Mouse (Mus musculus) ES-E14 (cell line): ENCODE measurements around the gene Satb2. TPM values are rescaled to one million over a fixed set of nuclear protein-coding genes. Genes with fewer than 3 reads are reported as not detected.
A peak's percentile ranks its signal among the peaks of the same experiment; 100 is the strongest.

Experiments
- DNase-seq: peaks from one replicate; pipeline ENCODE4 v3.0.0-alpha.2; 2013; ENCODE audit warnings: low read depth, low spot score
- H3K27ac ChIP-seq: 2 replicates; pipeline ENCODE4 v1.5.1; 2012; ENCODE audit warnings: low read depth, mild to moderate bottlenecking, low read length, moderate library complexity, mixed read lengths; ENCODE audit not compliant: poor library complexity, insufficient read depth, severe bottlenecking
- H3K36me3 ChIP-seq: 2 replicates; pipeline ENCODE4 v1.6.1; 2012; ENCODE audit warnings: mild to moderate bottlenecking, low read length, moderate library complexity, mixed read lengths; ENCODE audit not compliant: control insufficient read depth, poor library complexity, insufficient read depth, severe bottlenecking
- H3K4me1 ChIP-seq, 2 experiments: fragments of 150-350 bp in 1 of 2; sonication (generic) in 1 of 2; 2 replicates each; pipeline ENCODE4 v1.6.1; 2012; ENCODE audit warnings: low read length in 2 of 2, mild to moderate bottlenecking in 1 of 2, mixed read lengths in 1 of 2; ENCODE audit not compliant: control insufficient read depth in 2 of 2, insufficient read depth in 2 of 2, poor library complexity in 1 of 2
- H3K4me3 ChIP-seq, 2 experiments: fragments of 150-350 bp in 1 of 2; sonication (generic) in 1 of 2; 2 replicates each; pipeline ENCODE4 v1.5.1; 2012; ENCODE audit warnings: low read length in 2 of 2, low read depth in 1 of 2, mild to moderate bottlenecking in 1 of 2, mixed read lengths in 1 of 2; ENCODE audit not compliant: insufficient read depth in 1 of 2, poor library complexity in 1 of 2, severe bottlenecking in 1 of 2
- H3K9ac ChIP-seq: 2 replicates; pipeline ENCODE4 v1.6.1; 2012; ENCODE audit warnings: low read depth, mild to moderate bottlenecking, low read length, mixed read lengths; ENCODE audit not compliant: poor library complexity, insufficient read depth, severe bottlenecking
- H3K9me3 ChIP-seq: fragments of 150-350 bp; sonication (generic); 2 replicates; pipeline ENCODE4 v1.6.1; 2012; ENCODE audit warnings: low read depth, mild to moderate bottlenecking, low read length; ENCODE audit not compliant: control insufficient read depth, insufficient read depth
- CHD2 ChIP-seq: IDR thresholded peaks from 2 replicates; pipeline ENCODE4 v1.6.1; 2014; ENCODE audit warnings: mild to moderate bottlenecking, low read depth, low read length, inconsistent platforms
- HCFC1 ChIP-seq: IDR thresholded peaks from 2 replicates; pipeline ENCODE4 v1.6.1; 2012; ENCODE audit warnings: low read length, inconsistent platforms, borderline replicate concordance; ENCODE audit not compliant: insufficient read depth
- MAFK ChIP-seq: IDR thresholded peaks from 2 replicates; pipeline ENCODE4 v1.6.1; 2014; ENCODE audit warnings: mild to moderate bottlenecking, low read depth, low read length, inconsistent platforms; ENCODE audit not compliant: insufficient read depth
- ZC3H11A ChIP-seq: IDR thresholded peaks from 2 replicates; pipeline ENCODE4 v1.6.1; 2012; ENCODE audit warnings: low read depth, mild to moderate bottlenecking, inconsistent platforms, low read length, borderline replicate concordance
- ZNF384 ChIP-seq: IDR thresholded peaks from 2 replicates; pipeline ENCODE4 v1.6.1; 2012; ENCODE audit warnings: low read depth, low read length, inconsistent platforms
- in situ Hi-C, 2 experiments: fragments of 600-800 bp; cut with MboI; formaldehyde crosslinking; loops; one replicate each; pipeline ENCODE4 v1.15.1; 2025; ENCODE audit warnings: low sequenced_read_pairs in 2 of 2, inconsistent platforms in 1 of 2; ENCODE audit not compliant: unreplicated experiment in 2 of 2
- total RNA-seq: library from RNA; depleted of rRNA; stranded (reverse); fragments of 300-350 nt; gene quantifications from 2 replicates; pipeline ENCODE4 v1.2.3, GENCODE M21; 2012

Satb2 gene
- total RNA-seq, 1 experiment = 2.8 TPM

GRCm38 (mm10) chr1:56980631-56981275 lies 2.3 kb upstream of the Satb2 start:
- in situ Hi-C loops = loop anchor here in 1 of 2 experiments (25.0 kb wide), 1 partner anchor 1093 kb away; no protein-coding TSS in a partner anchor
- TF ChIP-seq CHD2 = no peak
- TF ChIP-seq ZC3H11A = no peak
- no peak for TF ChIP-seq HCFC1
- no peak for TF ChIP-seq ZNF384
- TF ChIP-seq MAFK = no peak
- DNase-seq = no peak
- no peaks in the 10 kb centered on the region for H3K9me3 ChIP-seq
- no peak overlapping the region for H3K4me3 ChIP-seq
- no peaks in the 10 kb centered on the region for H3K4me1 ChIP-seq
- no peak overlapping the region for H3K27ac ChIP-seq
- no peaks in the 10 kb centered on the region for H3K36me3 ChIP-seq
- no peak overlapping the region for H3K9ac ChIP-seq

- Histone ChIP-seq H3K27ac (no peak overlapping the region), H3K4me3 (no peak overlapping the region), H3K36me3 (no peaks in the 10 kb centered on the region), H3K4me1 (no peaks in the 10 kb centered on the region), H3K9ac (no peak overlapping the region), H3K9me3 (no peaks in the 10 kb centered on the region)
- in situ Hi-C loops = loop anchor here in 1 of 2 experiments (25.0 kb wide), 1 partner anchor 1092 kb away; no protein-coding TSS in a partner anchor
- no peak for TF ChIP-seq MAFK
- TF ChIP-seq CHD2 = no peak
- no peak for TF ChIP-seq ZC3H11A
- no peak for TF ChIP-seq ZNF384
- TF ChIP-seq HCFC1 = no peak
- no peak for DNase-seq
Measured at GRCm38 (mm10) chr1:56979531-56980395, 1.3 kb upstream of the Satb2 start.

GRCm38 (mm10) chr1:56977201-56978100 lies 999 bp downstream of the Satb2 start:
- DNase-seq = no peak
- in situ Hi-C loops = loop anchor here in 1 of 2 experiments (25.0 kb wide), 1 partner anchor 1090 kb away; no protein-coding TSS in a partner anchor
- H3K9ac ChIP-seq = no peak overlapping the region
- 0 out of 2 replicates have a peak, but pooled peaks have one; percentile 19 for TF ChIP-seq HCFC1
- TF ChIP-seq CHD2 = no peak
- H3K36me3 ChIP-seq = no peaks in the 10 kb centered on the region
- no peaks in the 10 kb centered on the region for H3K4me1 ChIP-seq
- peak overlapping the region; percentile 46 to 48 for H3K4me3 ChIP-seq
- no peaks in the 10 kb centered on the region for H3K9me3 ChIP-seq
- H3K27ac ChIP-seq = no peak overlapping the region

DNA sequence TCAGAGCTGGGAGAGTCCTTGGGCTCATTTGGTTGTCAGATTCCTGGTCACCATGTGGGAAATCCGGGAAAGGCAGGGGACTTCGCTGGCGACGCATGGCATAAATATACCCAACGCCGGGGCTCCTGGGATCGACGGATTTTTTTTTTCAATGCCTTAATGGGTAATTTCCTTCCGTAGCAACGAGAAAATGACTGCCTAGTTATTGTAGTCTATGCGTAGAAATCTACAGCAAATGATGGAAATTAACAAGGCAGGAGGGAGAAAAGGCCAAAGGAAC lies 1.7 kb downstream of the Satb2 start:
- TF ChIP-seq ZC3H11A (no peak), CHD2 (no peak), MAFK (no peak), ZNF384 (no peak), HCFC1 (no peak)
- no peaks in the 10 kb centered on the region for H3K4me1 ChIP-seq
- no peak for DNase-seq
- H3K36me3 ChIP-seq = no peaks in the 10 kb centered on the region
- no peak overlapping the region for H3K4me3 ChIP-seq
- H3K9me3 ChIP-seq = no peaks in the 10 kb centered on the region
- in situ Hi-C loops = loop anchor here in 1 of 2 experiments (25.0 kb wide), 1 partner anchor 1089 kb away; no protein-coding TSS in a partner anchor
- no peak overlapping the region for H3K27ac ChIP-seq
- H3K9ac ChIP-seq = no peak overlapping the region
